Mouse (Mus musculus): Measurements from ENCODE around the gene Cog7. TPM values are rescaled to one million over a fixed set of nuclear protein-coding genes. Genes with fewer than 3 reads are reported as not detected.
A peak's percentile ranks its signal among the peaks of the same experiment; 100 is the strongest.

The Cog7 gene
- polyA plus RNA-seq (2015; fragmentation: Nextera tagmentation; extraction: Ambion mirVana), result 13.4 and 18.3 TPM in 2 replicates

DNA sequence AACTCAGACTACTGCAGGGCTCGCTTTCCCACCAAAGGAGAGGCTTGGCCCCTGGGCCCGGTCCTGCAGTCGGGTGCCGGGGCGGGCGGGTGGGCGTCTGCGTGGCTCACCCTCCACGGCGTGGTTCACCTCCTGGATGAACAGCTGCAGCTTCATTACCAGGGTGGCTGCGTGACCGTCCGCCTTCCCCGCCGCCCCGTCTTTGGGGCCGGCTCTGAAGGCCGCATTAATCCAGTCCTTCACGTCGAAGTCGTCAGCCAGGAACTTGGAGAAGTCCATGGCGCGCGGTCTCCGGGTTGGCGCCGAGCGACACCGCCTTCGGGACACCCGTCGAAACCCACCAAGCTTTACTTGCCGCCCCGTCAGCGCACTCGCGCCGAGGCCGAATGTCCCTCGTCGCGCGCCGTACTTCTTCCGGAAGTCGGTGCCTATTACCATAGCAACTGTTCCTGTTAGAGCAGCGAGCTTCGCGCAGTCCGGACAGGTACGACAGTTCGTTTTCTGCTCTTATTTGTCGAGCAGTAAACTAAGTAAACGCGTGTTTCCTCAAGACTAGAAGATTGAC, at the start of gene Cog7:
TSS of gene Cog7 (minus strand) at position 405 of the 565 bp plus-strand sequence.
- H3K9me3 ChIP-seq (ENCODE audit: low read length), result no peaks in the 10 kb centered on the region
- DNase-seq (ENCODE audit: low spot score), result peak; percentile 90
- TF ChIP-seq CTCF (IDR thresholded peaks at IDR 0.05), result no peak
- TF ChIP-seq EP300 (IDR thresholded peaks at IDR 0.05), result no peak
- peak within 1 kb of the TSS; percentile 74 for H3K4me2 ChIP-seq (replicated peaks; ENCODE audit: low read depth, low read length)
- H3K27me3 ChIP-seq (replicated peaks; ENCODE audit: insufficient read depth, low read length), result no peaks in the 10 kb centered on the region
- under 1% methylated on average over 55 of the region's 55 CpGs for WGBS
- peaks cover 3% of the 10 kb centered on the region; the same call in 1 of the 2 replicates for H3K4me1 ChIP-seq (ENCODE audit: insufficient read depth, low read depth, low read length)
- peak within 1 kb of the TSS; percentile 75 for H3K4me3 ChIP-seq (ENCODE audit: low read depth, low read length)
- H3K27ac ChIP-seq (ENCODE audit: low read length), result no peak within 1 kb of the TSS
- 0 out of 2 replicates have a peak, but pooled peaks cover 3% of the 10 kb centered on the region for H3K36me3 ChIP-seq (ENCODE audit: insufficient read depth, low read length)
- peak; percentile 94 for ATAC-seq
- peak within 1 kb of the TSS; percentile 68 for H3K9ac ChIP-seq (replicated peaks; ENCODE audit: low read depth)

DNA sequence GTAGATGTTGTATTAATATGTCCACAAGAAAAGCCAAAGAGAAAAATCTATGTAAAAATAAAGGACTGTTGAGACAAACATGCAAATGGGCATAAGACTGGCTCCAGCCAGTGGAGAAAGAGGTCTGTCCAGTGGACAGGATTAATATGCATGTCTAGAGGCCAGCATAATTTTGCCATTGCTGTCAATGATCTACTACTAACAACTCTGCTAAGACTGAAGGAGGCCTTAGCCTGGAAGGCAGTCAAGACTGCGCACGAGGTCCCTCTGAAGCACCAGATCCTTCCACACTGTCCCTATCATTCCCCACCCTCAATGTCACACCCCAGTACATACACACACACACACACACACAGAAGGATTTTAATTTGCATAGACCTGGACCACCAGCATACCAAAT, 40.6 kb upstream of the Cog7 start:
- Histone ChIP-seq H3K9ac (replicated peaks; ENCODE audit: low read depth) (no peak overlapping the region), H3K4me3 (ENCODE audit: low read depth, low read length) (no peak overlapping the region), H3K27ac (ENCODE audit: low read length) (no peak overlapping the region), H3K4me2 (replicated peaks; ENCODE audit: low read depth, low read length) (no peak overlapping the region), H3K36me3 (ENCODE audit: insufficient read depth, low read length) (no peaks in the 10 kb centered on the region), H3K9me3 (ENCODE audit: low read length) (no peaks in the 10 kb centered on the region), H3K27me3 (replicated peaks; ENCODE audit: insufficient read depth, low read length) (no peaks in the 10 kb centered on the region), H3K4me1 (ENCODE audit: insufficient read depth, low read depth, low read length) (peaks cover 5% of the 10 kb centered on the region; the same call in 1 of the 2 replicates)
- 89% methylated on average over 2 of the region's 2 CpGs for WGBS
- DNase-seq (ENCODE audit: low spot score) (no peak), ATAC-seq (no peak)
- no peak for TF ChIP-seq EP300 (IDR thresholded peaks at IDR 0.05)
- no peak for TF ChIP-seq CTCF (IDR thresholded peaks at IDR 0.05)

DNA sequence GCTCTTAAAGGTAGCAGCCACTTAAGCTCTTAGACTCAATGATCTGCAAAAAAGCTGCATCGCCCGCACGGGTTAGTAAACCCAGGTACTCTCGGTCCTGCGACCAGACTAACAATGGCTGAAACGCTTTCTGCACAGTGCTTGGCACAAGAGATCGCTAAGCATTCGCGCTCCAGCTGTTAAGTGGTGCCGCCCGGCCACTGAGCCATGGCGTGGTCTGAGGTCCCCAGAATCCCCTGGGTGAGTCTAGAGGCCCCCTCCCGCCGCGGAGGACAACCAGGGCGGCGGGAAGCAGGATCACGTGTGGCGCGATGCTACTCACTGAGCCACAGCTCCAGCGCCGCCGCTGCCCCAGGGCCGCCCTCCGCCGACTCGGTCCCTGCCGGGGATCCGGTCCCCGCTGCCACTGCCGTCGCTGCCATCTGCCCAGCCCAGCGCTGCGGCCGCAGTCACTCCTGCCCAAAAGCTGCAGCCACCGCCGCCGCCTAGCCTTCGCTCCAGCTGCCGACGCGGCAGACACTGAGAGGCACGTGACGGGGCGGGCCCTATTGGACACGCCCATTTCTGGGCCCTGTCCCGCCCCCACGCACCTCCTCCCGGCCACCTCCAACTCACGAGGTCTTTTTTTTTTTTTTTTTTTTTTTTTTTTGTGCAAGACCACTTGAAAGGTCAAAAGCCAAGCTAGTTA, 39.3 kb upstream of the Cog7 start, which contains the start of gene Gga2:
TSS of gene Gga2 (minus strand) at position 556 of the 688 bp plus-strand sequence.
- H3K27ac ChIP-seq (ENCODE audit: low read length), result peak within 1 kb of the TSS; percentile 60
- peak; percentile 90 for DNase-seq (ENCODE audit: low spot score)
- H3K4me3 ChIP-seq (ENCODE audit: low read depth, low read length), result peak within 1 kb of the TSS; percentile 74
- peak within 1 kb of the TSS; percentile 95 for H3K4me2 ChIP-seq (replicated peaks; ENCODE audit: low read depth, low read length)
- H3K27me3 ChIP-seq (replicated peaks; ENCODE audit: insufficient read depth, low read length), result no peaks in the 10 kb centered on the region
- peak within 1 kb of the TSS; percentile 51 for H3K9ac ChIP-seq (replicated peaks; ENCODE audit: low read depth)
- 3% methylated on average over 47 of the region's 50 CpGs for WGBS
- H3K9me3 ChIP-seq (ENCODE audit: low read length), result no peaks in the 10 kb centered on the region
- TF ChIP-seq EP300 (IDR thresholded peaks at IDR 0.05) (no peak), CTCF (IDR thresholded peaks at IDR 0.05) (0 out of 2 replicates have a peak, but pooled peaks have one; percentile 4)
- H3K36me3 ChIP-seq (ENCODE audit: insufficient read depth, low read length), result no peaks in the 10 kb centered on the region
- peak; percentile 92 for ATAC-seq
- peaks cover 5% of the 10 kb centered on the region; the same call in 1 of the 2 replicates for H3K4me1 ChIP-seq (ENCODE audit: insufficient read depth, low read depth, low read length)

DNA sequence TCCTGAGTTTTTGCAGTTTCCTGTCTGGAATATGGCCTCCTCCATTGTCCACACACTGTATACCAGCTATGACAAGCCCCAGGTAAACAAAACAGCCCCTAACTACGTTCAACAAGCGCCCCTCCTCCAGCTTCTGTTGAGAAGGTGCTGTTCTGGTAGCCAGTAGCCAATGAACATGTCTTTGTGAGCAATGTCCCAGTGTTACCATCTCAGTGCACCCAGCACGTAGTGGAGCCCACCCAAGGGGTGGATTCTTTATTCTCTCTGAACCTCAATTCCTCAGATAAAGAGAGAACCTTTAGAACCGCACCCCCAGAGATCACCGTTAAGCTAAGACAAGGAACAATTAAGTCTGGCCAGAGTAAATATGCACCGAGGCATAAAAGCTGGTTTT, 38.8 kb upstream of the Cog7 start:
- no peak for DNase-seq (ENCODE audit: low spot score)
- WGBS, result under 1% methylated on average over 6 of the region's 6 CpGs

DNA sequence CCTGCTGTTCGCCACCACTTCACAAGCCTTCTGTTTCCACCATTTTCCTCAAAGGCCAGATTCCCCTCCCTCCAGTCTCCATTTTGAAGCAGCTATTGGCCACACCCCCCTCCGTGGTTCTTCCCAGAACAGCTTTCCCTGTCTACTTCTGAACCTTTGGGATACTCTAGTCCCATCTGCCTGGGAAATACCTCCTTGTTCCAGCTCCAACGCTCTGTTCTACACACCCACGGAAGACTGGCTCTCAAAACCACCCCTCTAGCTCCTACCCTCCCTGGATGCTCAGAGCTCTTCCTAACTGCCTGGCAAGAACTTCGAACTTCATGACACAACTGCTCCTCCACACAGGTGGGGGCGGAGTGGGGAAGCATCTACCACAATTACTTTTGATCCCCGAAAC, 37.5 kb upstream of the Cog7 start:
- ATAC-seq (no peak), DNase-seq (ENCODE audit: low spot score) (no peak)
- Histone ChIP-seq H3K4me2 (replicated peaks; ENCODE audit: low read depth, low read length) (no peak overlapping the region), H3K27me3 (replicated peaks; ENCODE audit: insufficient read depth, low read length) (no peaks in the 10 kb centered on the region), H3K9me3 (ENCODE audit: low read length) (no peaks in the 10 kb centered on the region), H3K4me3 (ENCODE audit: low read depth, low read length) (no peak overlapping the region), H3K27ac (ENCODE audit: low read length) (no peak overlapping the region), H3K4me1 (ENCODE audit: insufficient read depth, low read depth, low read length) (peaks cover 5% of the 10 kb centered on the region; the same call in 1 of the 2 replicates), H3K9ac (replicated peaks; ENCODE audit: low read depth) (no peak overlapping the region), H3K36me3 (ENCODE audit: insufficient read depth, low read length) (no peaks in the 10 kb centered on the region)
- no peak for TF ChIP-seq CTCF (IDR thresholded peaks at IDR 0.05)
- TF ChIP-seq EP300 (IDR thresholded peaks at IDR 0.05), result no peak
- 87% methylated on average over 7 of the region's 7 CpGs for WGBS

More for the DNA sequence above, 38.8 kb upstream of the Cog7 start:
- ATAC-seq, result 0 out of 2 replicates have a peak, but pooled peaks have one; percentile 0
- Histone ChIP-seq H3K9me3 (ENCODE audit: low read length) (no peaks in the 10 kb centered on the region), H3K4me1 (ENCODE audit: insufficient read depth, low read depth, low read length) (peaks cover 5% of the 10 kb centered on the region; the same call in 1 of the 2 replicates), H3K4me2 (replicated peaks; ENCODE audit: low read depth, low read length) (peak overlapping the region; percentile 95), H3K9ac (replicated peaks; ENCODE audit: low read depth) (peak overlapping the region; percentile 51), H3K36me3 (ENCODE audit: insufficient read depth, low read length) (no peaks in the 10 kb centered on the region), H3K27me3 (replicated peaks; ENCODE audit: insufficient read depth, low read length) (no peaks in the 10 kb centered on the region), H3K27ac (ENCODE audit: low read length) (peak overlapping the region; percentile 60), H3K4me3 (ENCODE audit: low read depth, low read length) (peak overlapping the region; percentile 74)
- TF ChIP-seq EP300 (IDR thresholded peaks at IDR 0.05) (no peak), CTCF (IDR thresholded peaks at IDR 0.05) (no peak)

DNA sequence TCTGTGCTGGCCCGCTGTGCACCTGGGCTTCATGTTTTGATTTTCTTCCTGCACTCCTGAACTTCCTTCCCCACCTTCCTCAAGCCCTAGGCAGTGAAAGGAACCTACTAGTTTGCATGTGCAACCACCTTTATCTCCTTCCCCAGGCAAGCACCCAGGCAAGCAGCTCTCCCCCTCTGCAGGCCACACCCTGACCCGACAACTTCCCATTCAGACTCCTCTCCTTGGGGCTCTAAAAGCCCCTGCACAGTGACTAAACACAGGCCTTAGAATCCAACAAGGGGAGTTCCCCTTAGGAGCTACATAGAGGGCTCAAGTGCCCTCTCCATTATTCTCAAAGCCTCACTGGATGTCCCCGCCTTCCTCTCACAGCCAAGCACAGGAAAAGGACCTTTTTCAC, 36.7 kb upstream of the Cog7 start:
- H3K27ac ChIP-seq (ENCODE audit: low read length), result no peak overlapping the region

More for the DNA sequence above, 36.7 kb upstream of the Cog7 start:
- TF ChIP-seq CTCF (IDR thresholded peaks at IDR 0.05), result no peak
- no peak for TF ChIP-seq EP300 (IDR thresholded peaks at IDR 0.05)
- 40% methylated on average over 3 of the region's 3 CpGs for WGBS
- Histone ChIP-seq H3K36me3 (ENCODE audit: insufficient read depth, low read length) (no peaks in the 10 kb centered on the region), H3K4me3 (ENCODE audit: low read depth, low read length) (no peak overlapping the region), H3K4me2 (replicated peaks; ENCODE audit: low read depth, low read length) (no peak overlapping the region), H3K27me3 (replicated peaks; ENCODE audit: insufficient read depth, low read length) (no peaks in the 10 kb centered on the region), H3K4me1 (ENCODE audit: insufficient read depth, low read depth, low read length) (peaks cover 5% of the 10 kb centered on the region; the same call in 1 of the 2 replicates), H3K9ac (replicated peaks; ENCODE audit: low read depth) (no peak overlapping the region), H3K9me3 (ENCODE audit: low read length) (no peaks in the 10 kb centered on the region)
- ATAC-seq (peak; percentile 65), DNase-seq (ENCODE audit: low spot score) (peak; percentile 72)
